Mouse (Mus musculus) heart, adult 2 months (tissue): ENCODE results near the gene Adrb1. TPM values are rescaled to one million over a fixed set of nuclear protein-coding genes. Genes with fewer than 3 reads are reported as not detected.

Experiments used
- DNase-seq, 2 experiments: peaks; one replicate each; pipeline ENCODE4 v3.0.0; 2021
- H3K27ac ChIP-seq: fragments of 200-600 bp; 2 replicates; pipeline ENCODE4 v1.8.1; 2022
- H3K27me3 ChIP-seq: fragments of 200-500 bp; 2 replicates; pipeline ENCODE4 v1.6.1; 2012; ENCODE audit warnings: mild to moderate bottlenecking, low read length, inconsistent platforms, mixed read lengths; ENCODE audit not compliant: control insufficient read depth, insufficient read depth
- H3K36me3 ChIP-seq: fragments of 200-500 bp; 2 replicates; pipeline ENCODE4 v1.6.1; 2012; ENCODE audit warnings: low read length, inconsistent platforms; ENCODE audit not compliant: control insufficient read depth, insufficient read depth
- H3K4me1 ChIP-seq: fragments of 200-500 bp; 2 replicates; pipeline ENCODE4 v1.6.1; 2011; ENCODE audit warnings: low read length; ENCODE audit not compliant: control insufficient read depth, insufficient read depth
- H3K4me3 ChIP-seq: fragments of 200-600 bp; 2 replicates; pipeline ENCODE4 v1.8.1; 2022
- H3K79me2 ChIP-seq: fragments of 200-500 bp; replicated peaks from 2 replicates; pipeline ENCODE4 v1.6.1; 2012; ENCODE audit warnings: mild to moderate bottlenecking, inconsistent platforms, low read length, moderate library complexity, mixed read lengths; ENCODE audit not compliant: control insufficient read depth, insufficient read depth
- H3K9ac ChIP-seq: fragments of 200-500 bp; 2 replicates; pipeline ENCODE4 v1.6.1; 2012; ENCODE audit warnings: low read depth, mild to moderate bottlenecking, control low read depth, inconsistent platforms, low read length, mixed read lengths
- CTCF ChIP-seq: fragments of 200-600 bp; IDR thresholded peaks from 2 replicates; pipeline ENCODE4 v1.8.1; 2022; ENCODE audit warnings: antibody characterized with exemption, mild to moderate bottlenecking, moderate library complexity
- EP300 ChIP-seq: fragments of 200-500 bp; IDR thresholded peaks from 2 replicates; pipeline ENCODE4 v1.6.1; 2011; ENCODE audit warnings: low read depth, low read length, control low read depth; ENCODE audit not compliant: insufficient read depth
- POLR2A ChIP-seq: fragments of 200-500 bp; IDR thresholded peaks from 2 replicates; pipeline ENCODE4 v1.6.1; 2011; ENCODE audit warnings: mild to moderate bottlenecking, low read depth, low read length, control low read depth; ENCODE audit not compliant: insufficient read depth
- WGBS: fragments of 180-500 bp; shearing (Covaris S2); methylation state at CpG from one replicate; pipeline ENCODE4 v1.1.7; 2018; 5-methylcytosine and 5-hydroxymethylcytosine counted together
- intact Hi-C: fragments of 180-260 bp; cut with DNase I; formaldehyde crosslinking; loops from one replicate; pipeline ENCODE4 v1.15.1; 2025
- polyA plus RNA-seq: library from polyadenylated mRNA; depleted of rRNA; stranded (reverse); fragments of >200 nt; gene quantifications from 2 replicates; pipeline ENCODE4 v1.2.3, GENCODE M21; 2012
- total RNA-seq, 2 experiments: library from RNA; stranded (reverse); gene quantifications; 2 replicates each; pipeline ENCODE4 v1.2.3; 2021

Gene Adrb1
- total and polyA plus RNA-seq, 3 experiments, result 18.0 to 28.4 (median 20.5) TPM

- no peaks in the 10 kb centered on the region for H3K4me1 ChIP-seq
- H3K27me3 ChIP-seq, result no peaks in the 10 kb centered on the region
- 91% methylated on average over 9 of the region's 9 CpGs for WGBS
- H3K36me3 ChIP-seq, result no peaks in the 10 kb centered on the region
- H3K4me3 ChIP-seq, result no peak overlapping the region
- H3K9ac ChIP-seq, result no peak overlapping the region
- H3K79me2 ChIP-seq, result no peaks in the 10 kb centered on the region
- DNase-seq, result no peak
- intact Hi-C loops, result no loop called here
- TF ChIP-seq POLR2A (no peak), CTCF (no peak), EP300 (no peak)
- H3K27ac ChIP-seq, result no peak overlapping the region
Measured at GRCm38 (mm10) chr19:56769024-56769423, 47.0 kb downstream of the Adrb1 start.

DNA sequence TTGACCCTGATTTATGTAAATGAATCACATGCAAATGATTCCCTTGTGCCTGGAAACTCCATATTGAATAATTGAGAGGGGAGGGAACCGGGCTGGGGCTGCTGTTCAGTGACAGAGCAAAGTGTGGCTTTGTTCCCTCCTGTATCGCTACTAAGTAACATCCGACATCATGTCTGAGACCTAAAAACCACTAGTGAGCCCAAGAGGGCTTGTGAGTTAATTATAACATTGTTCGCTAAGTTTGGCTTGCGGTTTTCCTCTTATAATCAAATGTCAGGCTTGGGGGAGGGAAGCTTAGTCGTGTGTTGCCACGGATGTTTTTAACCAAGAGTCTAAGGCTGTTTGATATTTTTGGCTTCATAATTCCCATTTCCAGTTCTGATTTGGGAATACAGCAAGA is 50.2 kb downstream of the Adrb1 start:
- intact Hi-C loops, result no loop called here
- Histone ChIP-seq H3K27me3 (no peaks in the 10 kb centered on the region), H3K27ac (no peak overlapping the region), H3K4me1 (peaks cover 9% of the 10 kb centered on the region), H3K4me3 (no peak overlapping the region), H3K79me2 (no peaks in the 10 kb centered on the region), H3K36me3 (no peaks in the 10 kb centered on the region), H3K9ac (no peak overlapping the region)
- TF ChIP-seq CTCF, result no peak
- no peak for TF ChIP-seq POLR2A
- no peak for TF ChIP-seq EP300
- DNase-seq, result no peak
- 50% methylated on average over 7 of the region's 7 CpGs for WGBS

DNA sequence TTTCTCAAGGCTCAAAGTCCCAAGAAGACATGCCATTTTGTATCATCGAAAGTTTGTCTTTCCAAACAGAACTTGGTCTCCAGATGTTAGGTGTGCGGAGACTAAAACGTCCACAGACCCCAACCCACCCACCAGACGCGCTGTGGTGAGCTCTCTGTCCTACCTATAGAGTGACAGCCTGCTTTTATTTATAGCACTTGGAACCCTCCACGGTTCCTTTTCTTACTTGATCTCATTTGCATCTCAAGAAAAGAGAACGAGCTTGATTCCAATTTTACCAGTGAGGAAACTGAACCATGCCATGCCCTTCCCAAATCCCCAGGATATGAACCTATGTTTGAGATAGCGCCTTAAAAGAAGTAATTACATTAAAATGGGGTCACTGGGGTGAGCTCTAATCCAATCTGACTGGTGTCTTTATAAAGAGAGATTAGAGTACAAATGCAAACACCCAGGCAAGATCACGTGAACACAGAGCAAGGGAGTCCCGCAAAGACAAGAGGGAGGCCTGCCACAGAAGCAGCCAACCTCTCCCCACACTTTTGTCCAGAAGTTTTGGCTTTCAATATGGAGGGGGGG is 51.5 kb downstream of the Adrb1 start:
- intact Hi-C loops, result no loop called here
- no peak overlapping the region; the same call in 1 of the 2 replicates for H3K27ac ChIP-seq

DNA sequence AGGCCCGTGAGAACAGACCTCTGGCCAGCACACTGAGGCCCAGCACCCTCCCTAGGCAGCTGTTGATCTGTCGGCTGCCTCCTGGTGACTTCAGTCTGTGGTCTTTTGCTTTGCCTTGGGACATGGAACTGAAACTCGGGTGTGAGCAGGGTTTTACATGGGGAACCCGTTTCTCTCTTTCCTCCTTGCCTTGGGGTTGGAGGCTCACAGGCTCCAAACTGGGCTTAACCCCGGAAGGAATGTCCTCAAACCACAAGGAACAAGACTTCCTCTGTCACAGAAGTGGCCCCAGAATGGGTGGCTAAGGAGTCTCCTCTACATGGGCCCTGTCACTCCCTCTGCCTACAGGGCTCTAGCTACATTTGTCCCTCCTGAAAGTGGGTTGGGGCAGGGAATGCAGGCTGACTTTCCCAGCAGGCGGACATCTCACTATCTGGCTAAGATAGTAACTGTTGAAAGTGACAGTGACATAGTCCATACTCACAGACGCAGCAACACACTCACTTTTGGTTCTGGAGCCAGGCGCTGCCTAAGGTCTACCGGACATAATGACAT is 52.5 kb downstream of the Adrb1 start:
- TF ChIP-seq CTCF, result 0 out of 2 replicates have a peak, but pooled peaks have one; percentile 4
- TF ChIP-seq EP300, result peak; percentile 86; the same call in 1 of the 2 replicates
- peak; percentile 61 for TF ChIP-seq POLR2A

More for the DNA sequence above, 51.5 kb downstream of the Adrb1 start:
- peaks cover 9% of the 10 kb centered on the region for H3K4me1 ChIP-seq
- no peak overlapping the region for H3K4me3 ChIP-seq
- no peak overlapping the region for H3K9ac ChIP-seq
- H3K79me2 ChIP-seq, result no peaks in the 10 kb centered on the region
- H3K36me3 ChIP-seq, result no peaks in the 10 kb centered on the region
- DNase-seq, result no peak
- H3K27me3 ChIP-seq, result no peaks in the 10 kb centered on the region
- WGBS, result 79% methylated on average over 10 of the region's 10 CpGs
- TF ChIP-seq POLR2A, result no peak
- TF ChIP-seq CTCF, result no peak
- TF ChIP-seq EP300, result no peak

GRCm38 (mm10) chr19:56774971-56775892 is 53.2 kb downstream of the Adrb1 start:
- TF ChIP-seq EP300 (0 out of 2 replicates have a peak, but pooled peaks have one; percentile 22), CTCF (no peak)
- peak overlapping the region; percentile 80 for H3K27ac ChIP-seq
- WGBS, result 24% methylated on average over 24 of the region's 24 CpGs
- DNase-seq, result peak; percentile 40 to 42
- peak overlapping the region; percentile 32 for H3K9ac ChIP-seq
- intact Hi-C loops, result loop anchor here (2.0 to 5.0 kb wide), 2 partner anchors 30 to 98 kb away; no protein-coding TSS in a partner anchor
- H3K36me3 ChIP-seq, result no peaks in the 10 kb centered on the region
- no peaks in the 10 kb centered on the region for H3K27me3 ChIP-seq
- no peaks in the 10 kb centered on the region for H3K79me2 ChIP-seq
- H3K4me3 ChIP-seq, result peak overlapping the region; percentile 41
- peaks cover 9% of the 10 kb centered on the region for H3K4me1 ChIP-seq

More for the DNA sequence above, 52.5 kb downstream of the Adrb1 start:
- peaks cover 9% of the 10 kb centered on the region for H3K4me1 ChIP-seq
- H3K79me2 ChIP-seq, result no peaks in the 10 kb centered on the region
- no peaks in the 10 kb centered on the region for H3K36me3 ChIP-seq
- DNase-seq, result peak; percentile 57 to 78
- intact Hi-C loops, result loop anchor here (2.0 kb wide), 1 partner anchor 30 kb away; no protein-coding TSS in a partner anchor
- no peak overlapping the region for H3K9ac ChIP-seq
- WGBS, result 34% methylated on average over 9 of the region's 9 CpGs
- H3K27me3 ChIP-seq, result no peaks in the 10 kb centered on the region
- H3K4me3 ChIP-seq, result no peak overlapping the region
- H3K27ac ChIP-seq, result peak overlapping the region; percentile 80
